Mouse (Mus musculus): ENCODE data around the gene Fbxl17.

- TF ChIP-seq EP300 (IDR thresholded peaks at IDR 0.05; ENCODE audit: low read depth) (no peak), CTCF (IDR thresholded peaks at IDR 0.05; ENCODE audit: low read depth) (no peak)
Observed at GRCm38 (mm10) chr17:63212018-63212417, 287.8 kb downstream of the Fbxl17 start.
